Mouse (Mus musculus) liver, embryonic 16.5 days (tissue): ENCODE measurements around the gene Surf1. TPM values are rescaled to one million over a fixed set of nuclear protein-coding genes. Genes with fewer than 3 reads are reported as not detected.

Experiments used
- ATAC-seq: fragments of 200-750 bp; cut with Nextera tagmentation; 2 replicates; pipeline ENCODE4 v1.8.0; 2017; ENCODE audit warnings: low read depth, mild to moderate bottlenecking, moderate number of reproducible peaks, moderate library complexity
- H3K27ac ChIP-seq: fragments of 300-500 bp; sonication (generic); 2 replicates; pipeline ENCODE4 v1.5.1; 2014; ENCODE audit warnings: mild to moderate bottlenecking, low read length
- H3K27me3 ChIP-seq: fragments of 300-500 bp; sonication (generic); 2 replicates; pipeline ENCODE4 v1.6.1; 2014; ENCODE audit warnings: low read depth, low read length, mixed read lengths; ENCODE audit not compliant: control insufficient read depth, insufficient read depth
- H3K36me3 ChIP-seq: fragments of 300-500 bp; sonication (generic); 2 replicates; pipeline ENCODE4 v1.6.1; 2014; ENCODE audit warnings: mild to moderate bottlenecking; ENCODE audit not compliant: control insufficient read depth, insufficient read depth
- H3K4me1 ChIP-seq: fragments of 300-500 bp; sonication (generic); 2 replicates; pipeline ENCODE4 v1.6.1; 2014; ENCODE audit warnings: low read depth, low read length, mixed read lengths; ENCODE audit not compliant: control insufficient read depth
- H3K4me2 ChIP-seq: fragments of 300-500 bp; sonication (generic); 2 replicates; pipeline ENCODE4 v1.6.1; 2014; ENCODE audit warnings: low read depth, low read length, mixed read lengths
- H3K4me3 ChIP-seq: fragments of 300-500 bp; sonication (generic); 2 replicates; pipeline ENCODE4 v1.5.1; 2014; ENCODE audit warnings: low read depth, mild to moderate bottlenecking, low read length
- H3K9ac ChIP-seq: fragments of 300-500 bp; sonication (generic); 2 replicates; pipeline ENCODE4 v1.6.1; 2014; ENCODE audit warnings: low read depth, low read length
- H3K9me3 ChIP-seq: fragments of 300-500 bp; sonication (generic); replicated peaks from 2 replicates; pipeline ENCODE4 v1.6.1; 2016; ENCODE audit warnings: low read length; ENCODE audit not compliant: control insufficient read depth
- WGBS: fragments of 180-500 bp; shearing (Covaris S2); extraction: QIAGEN DNeasy Blood & Tissue Kit; methylation state at CpG from one replicate; pipeline ENCODE4 v1.1.7; 2014; ENCODE audit not compliant: insufficient replicate concordance; 5-methylcytosine and 5-hydroxymethylcytosine counted together
- polyA plus RNA-seq: library from polyadenylated mRNA; unstranded; fragments of >200 nt; fragmentation: Nextera tagmentation; extraction: Ambion mirVana; gene quantifications from 2 replicates; pipeline ENCODE4 v1.2.1, GENCODE M21; 2015

Surf1 gene
- polyA plus RNA-seq, 1 experiment from 2014 or later = 31.5 TPM

DNA sequence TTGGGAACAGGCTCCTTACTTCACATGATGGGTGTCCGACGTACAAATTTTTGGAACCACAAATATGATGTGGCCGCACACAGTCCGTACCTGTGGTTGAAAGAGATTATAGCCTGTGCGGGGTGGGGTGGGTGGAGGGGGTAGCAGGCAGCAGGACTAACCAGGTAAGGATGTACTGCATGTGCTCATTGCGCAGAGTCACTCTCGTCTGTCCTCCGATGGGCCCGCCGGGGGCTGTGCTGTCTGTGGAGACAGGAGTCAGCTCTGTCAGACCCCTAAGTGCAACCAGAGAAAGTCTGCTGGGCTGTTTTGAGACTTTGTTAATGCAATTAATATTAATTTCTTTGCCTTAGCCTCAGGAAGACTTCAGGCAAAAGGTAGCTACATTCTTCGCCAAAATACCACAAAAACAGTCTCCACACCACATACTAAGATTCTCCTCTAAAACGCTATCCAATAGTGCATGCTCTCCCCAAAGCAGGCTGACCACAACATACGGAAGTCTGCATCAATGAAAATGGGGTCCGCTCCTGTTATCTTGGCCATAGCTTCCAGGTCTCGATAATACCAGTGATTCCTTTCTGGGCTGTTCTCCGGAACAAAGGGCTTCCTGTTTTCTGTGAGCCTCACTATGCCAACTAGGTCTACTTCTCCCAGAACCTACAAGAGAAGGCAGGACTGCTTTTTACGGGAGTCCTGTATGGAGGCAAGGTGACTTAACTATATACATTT is 2.7 kb downstream of the Surf1 start:
- ATAC-seq = no peak
- Histone ChIP-seq H3K9ac (no peak overlapping the region), H3K36me3 (peaks cover 28% of the 10 kb centered on the region), H3K4me1 (peaks cover 43% of the 10 kb centered on the region), H3K9me3 (no peaks in the 10 kb centered on the region), H3K4me2 (no peak overlapping the region), H3K27ac (no peak overlapping the region), H3K27me3 (no peaks in the 10 kb centered on the region), H3K4me3 (no peak overlapping the region)
- 53% methylated on average over 17 of the region's 17 CpGs for WGBS

DNA sequence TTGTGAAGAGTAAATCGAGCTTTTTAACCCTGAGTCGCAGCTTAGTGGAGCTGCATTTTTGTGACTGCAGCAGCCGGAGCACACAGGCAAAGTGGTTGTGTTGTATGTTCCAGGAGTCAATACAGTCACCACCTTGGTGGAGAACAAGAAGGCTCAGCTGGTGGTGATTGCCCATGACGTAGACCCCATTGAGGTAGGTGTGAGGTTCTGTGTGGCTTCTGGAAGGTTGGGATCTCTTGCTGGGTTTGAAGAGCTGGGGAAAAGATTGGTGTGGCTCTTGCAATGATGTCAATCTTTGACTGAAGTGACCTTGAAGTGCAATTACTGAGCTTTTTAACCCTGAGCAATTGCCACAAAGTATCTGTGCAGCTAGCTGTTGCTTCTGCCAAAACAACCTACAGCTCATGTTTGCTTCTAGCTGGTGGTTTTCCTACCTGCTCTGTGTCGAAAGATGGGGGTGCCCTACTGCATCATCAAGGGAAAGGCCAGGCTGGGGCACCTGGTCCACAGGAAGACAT is 4.0 kb downstream of the Surf1 start:
- H3K36me3 ChIP-seq = peaks cover 36% of the 10 kb centered on the region
- H3K27ac ChIP-seq = no peak overlapping the region
- H3K9me3 ChIP-seq = no peaks in the 10 kb centered on the region
- H3K4me2 ChIP-seq = peak overlapping the region; percentile 74
- H3K27me3 ChIP-seq = no peaks in the 10 kb centered on the region
- ATAC-seq = no peak
- peaks cover 46% of the 10 kb centered on the region for H3K4me1 ChIP-seq
- peak overlapping the region; percentile 69 for H3K4me3 ChIP-seq
- peak overlapping the region; percentile 85 for H3K9ac ChIP-seq
- WGBS = 42% methylated on average over 5 of the region's 5 CpGs

DNA sequence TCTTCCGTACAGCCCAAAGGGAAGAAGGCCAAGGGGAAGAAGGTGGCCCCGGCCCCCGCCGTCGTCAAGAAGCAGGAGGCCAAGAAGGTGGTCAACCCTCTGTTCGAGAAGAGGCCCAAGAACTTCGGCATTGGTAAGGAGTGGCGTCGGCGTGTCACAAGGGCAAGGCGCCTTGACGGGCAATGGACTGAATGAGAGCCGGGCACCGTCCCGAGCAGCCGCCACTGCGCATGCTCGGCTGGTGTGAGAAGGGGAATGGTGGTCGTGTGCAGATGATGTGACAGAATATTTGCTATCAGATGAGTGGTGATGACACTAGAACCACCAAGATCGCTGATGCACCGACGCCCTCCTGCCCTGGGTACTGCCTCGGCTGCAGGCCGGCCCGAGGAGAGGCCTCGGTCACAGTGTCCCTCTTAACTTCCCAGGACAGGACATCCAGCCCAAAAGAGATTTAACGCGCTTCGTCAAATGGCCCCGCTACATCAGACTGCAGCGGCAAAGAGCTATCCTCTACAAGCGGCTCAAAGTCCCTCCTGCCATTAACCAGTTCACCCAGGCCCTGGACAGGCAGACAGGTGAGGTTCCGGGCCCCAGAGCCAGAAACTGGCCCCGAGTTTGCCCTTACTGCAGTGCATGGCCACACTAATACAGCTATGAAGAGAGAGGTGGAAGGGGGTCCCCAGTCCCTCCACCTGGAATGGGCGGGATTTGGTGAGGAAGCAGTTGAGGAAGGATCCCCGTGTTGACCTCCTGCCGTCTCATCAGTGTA is 5.2 kb downstream of the Surf1 start:
- Histone ChIP-seq H3K27me3 (no peaks in the 10 kb centered on the region), H3K27ac (peak overlapping the region; percentile 73), H3K4me3 (peak overlapping the region; percentile 69), H3K9me3 (no peaks in the 10 kb centered on the region), H3K9ac (peak overlapping the region; percentile 85), H3K4me2 (peak overlapping the region; percentile 74), H3K36me3 (peaks cover 41% of the 10 kb centered on the region), H3K4me1 (peaks cover 39% of the 10 kb centered on the region)
- peak; percentile 22 for ATAC-seq
- under 1% methylated on average over 37 of the region's 37 CpGs for WGBS

DNA sequence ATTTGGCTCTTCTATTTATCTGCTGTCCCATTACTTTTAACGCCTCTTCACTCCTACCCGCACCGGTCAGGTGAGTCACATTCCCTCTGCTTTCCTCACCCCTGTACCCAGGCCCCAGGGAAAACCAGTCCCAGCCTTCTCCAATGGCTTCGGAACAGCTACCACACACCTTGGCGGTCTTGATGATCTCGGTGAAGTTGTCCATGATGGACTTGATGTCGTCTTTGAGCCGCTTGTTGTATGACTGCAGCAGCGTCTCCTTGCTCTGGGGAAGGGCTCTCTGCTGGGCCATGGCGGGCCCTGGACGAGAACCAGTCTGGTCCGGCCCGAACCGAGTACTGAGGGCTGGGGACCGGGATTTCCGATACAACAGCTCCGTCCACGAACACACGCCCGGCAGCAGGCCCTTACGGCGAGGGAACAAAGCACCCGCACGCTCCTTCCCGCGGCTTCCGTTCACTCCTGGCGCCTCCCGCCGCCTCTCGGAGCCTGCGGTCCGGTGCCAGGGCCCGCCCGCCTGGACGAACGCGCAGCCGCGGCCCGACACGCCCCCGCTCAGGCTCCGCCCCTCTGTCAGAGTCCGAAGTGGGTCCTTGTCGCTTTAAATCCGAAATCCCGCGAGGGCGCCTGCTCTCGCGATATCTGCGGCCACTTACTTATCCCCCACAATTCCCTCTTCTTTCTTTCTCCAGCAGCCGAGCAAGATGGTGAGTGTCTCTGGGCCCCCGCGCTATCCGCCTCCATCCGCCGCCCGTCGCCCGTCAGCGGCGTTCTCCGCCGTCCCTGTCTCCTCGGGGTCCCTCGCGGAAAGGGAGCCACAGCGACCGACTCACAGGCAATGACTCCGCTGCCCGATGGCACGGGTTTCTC is 6.0 kb downstream of the Surf1 start, which contains the start of the genes Med22 and Rpl7a:
Gene Med22, minus strand, starts transcription at position 554 of the 870 bp plus-strand sequence.
Gene Rpl7a, plus strand, starts transcription at position 641 of the 870 bp plus-strand sequence.
- under 1% methylated on average over 74 of the region's 74 CpGs for WGBS
- peak within 1 kb of the TSS; percentile 85 for H3K9ac ChIP-seq
- H3K4me2 ChIP-seq = peak within 1 kb of the TSS; percentile 75
- peak within 1 kb of the TSS; percentile 69 for H3K4me3 ChIP-seq
- H3K27ac ChIP-seq = peak within 1 kb of the TSS; percentile 89
- H3K4me1 ChIP-seq = peaks cover 34% of the 10 kb centered on the region
- H3K27me3 ChIP-seq = no peaks in the 10 kb centered on the region
- peak; percentile 95 for ATAC-seq
- peaks cover 44% of the 10 kb centered on the region for H3K36me3 ChIP-seq
- no peaks in the 10 kb centered on the region for H3K9me3 ChIP-seq

DNA sequence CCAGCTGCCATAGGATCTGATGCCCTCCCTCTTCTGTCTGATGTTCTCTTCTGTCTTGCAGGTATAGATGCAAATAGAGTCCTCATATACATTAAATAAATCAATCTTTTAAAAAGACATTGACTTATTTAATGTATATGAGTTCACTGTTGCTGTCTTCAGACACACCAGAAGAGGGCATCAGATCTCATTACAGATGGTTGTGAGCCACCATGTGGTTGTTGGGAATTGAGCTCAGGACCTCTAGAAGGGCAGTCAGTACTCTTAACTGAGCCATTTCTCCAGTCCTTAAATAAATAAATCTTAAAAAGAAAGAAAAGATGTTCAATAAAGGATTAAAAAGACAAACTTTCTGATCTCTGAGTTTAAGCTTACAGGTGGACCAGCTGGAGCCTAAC is 6.9 kb downstream of the Surf1 start:
- Histone ChIP-seq H3K27me3 (no peaks in the 10 kb centered on the region), H3K4me3 (peak overlapping the region; percentile 69), H3K9me3 (no peaks in the 10 kb centered on the region), H3K9ac (peak overlapping the region; percentile 70), H3K36me3 (peaks cover 44% of the 10 kb centered on the region), H3K4me2 (peak overlapping the region; percentile 75), H3K27ac (peak overlapping the region; percentile 89; the same call in 1 of the 2 replicates), H3K4me1 (peaks cover 27% of the 10 kb centered on the region)
- no peak for ATAC-seq

DNA sequence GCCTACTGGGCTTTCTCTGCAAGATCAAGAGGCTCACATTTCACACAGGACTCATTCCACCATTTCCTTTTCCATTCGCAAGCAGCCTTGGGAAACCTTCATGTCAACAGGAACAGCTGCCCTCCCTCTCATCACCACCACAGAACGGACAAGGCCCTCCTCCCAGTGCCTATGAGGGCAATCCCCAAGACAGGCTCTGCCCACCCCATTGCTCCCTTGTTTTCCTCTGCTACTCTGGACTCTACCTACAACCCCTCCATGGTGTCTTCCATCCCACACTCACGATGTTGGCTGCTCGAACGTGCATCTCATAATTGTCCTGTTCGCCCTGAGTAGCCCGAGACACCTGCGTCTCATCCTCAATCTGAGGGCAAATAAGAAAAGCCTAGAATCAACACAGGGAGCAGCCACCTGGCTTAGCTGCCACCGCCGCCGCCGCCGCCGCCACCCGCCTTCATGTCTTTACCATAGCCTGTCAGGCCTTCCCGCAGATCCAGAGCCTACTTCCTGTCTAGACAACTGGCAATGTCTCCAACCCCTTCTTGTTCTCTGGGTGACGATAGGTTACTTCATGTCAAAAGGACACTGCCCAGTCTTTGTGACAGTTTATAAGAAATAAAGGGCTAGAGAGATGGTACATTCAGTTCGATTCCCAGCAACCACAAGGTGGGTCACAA is 7.5 kb downstream of the Surf1 start:
- Histone ChIP-seq H3K27ac (0 out of 2 replicates have a peak overlapping the region, but pooled peaks have one; percentile 89), H3K4me2 (peak overlapping the region; percentile 75), H3K9ac (peak overlapping the region; percentile 70), H3K4me1 (peaks cover 29% of the 10 kb centered on the region), H3K27me3 (no peaks in the 10 kb centered on the region), H3K4me3 (peak overlapping the region; percentile 69), H3K36me3 (peaks cover 39% of the 10 kb centered on the region), H3K9me3 (no peaks in the 10 kb centered on the region)
- 60% methylated on average over 18 of the region's 18 CpGs for WGBS
- no peak for ATAC-seq

DNA sequence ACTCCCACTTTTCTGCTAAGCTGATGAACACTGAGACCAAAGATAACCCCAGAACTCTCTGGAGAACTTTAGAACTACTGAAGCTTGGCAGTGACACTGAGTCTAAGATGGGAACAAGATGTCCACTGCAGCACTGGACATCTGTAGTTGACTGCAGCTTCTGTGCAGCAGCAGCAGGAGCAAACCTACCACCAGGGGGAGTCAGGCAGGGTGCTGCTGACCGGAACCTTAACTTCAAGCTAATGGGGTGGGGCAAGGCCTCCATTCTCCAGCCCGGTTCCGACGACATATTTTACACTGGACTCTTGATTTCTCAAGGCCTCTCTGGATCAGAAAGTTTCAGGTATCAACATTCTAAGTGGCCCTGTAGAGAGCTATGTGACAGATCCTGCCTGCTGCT is 9.2 kb downstream of the Surf1 start:
- Histone ChIP-seq H3K27me3 (no peaks in the 10 kb centered on the region), H3K9me3 (no peaks in the 10 kb centered on the region), H3K27ac (no peak overlapping the region), H3K4me3 (no peak overlapping the region), H3K36me3 (peaks cover 22% of the 10 kb centered on the region), H3K9ac (no peak overlapping the region), H3K4me2 (no peak overlapping the region), H3K4me1 (peaks cover 29% of the 10 kb centered on the region)
- 35% methylated on average over 4 of the region's 4 CpGs for whole genome bisulfite sequencing
- ATAC-seq = no peak

DNA sequence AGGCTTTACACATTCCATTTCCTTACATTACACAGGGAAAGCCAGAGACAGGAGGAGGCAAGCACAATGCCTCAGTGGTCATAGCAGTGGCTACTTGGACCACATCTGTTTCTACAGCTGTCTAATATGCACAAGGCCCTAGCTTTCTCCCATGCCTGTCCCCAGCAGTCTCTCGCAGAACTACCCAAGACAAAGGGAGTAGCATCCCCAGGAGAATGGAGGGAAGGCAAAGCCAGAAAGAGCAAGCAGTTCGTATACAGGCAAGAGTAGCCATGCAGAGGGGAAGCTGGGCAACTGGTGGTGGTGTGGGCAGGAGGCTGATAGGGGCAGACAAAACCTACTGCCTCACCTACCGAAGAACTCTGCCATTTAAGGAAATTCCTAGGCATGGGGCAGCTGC is 9.9 kb downstream of the Surf1 start:
- H3K36me3 ChIP-seq = peaks cover 17% of the 10 kb centered on the region
- ATAC-seq = no peak
- H3K4me3 ChIP-seq = no peak overlapping the region
- H3K27me3 ChIP-seq = no peaks in the 10 kb centered on the region
- H3K4me1 ChIP-seq = peaks cover 31% of the 10 kb centered on the region
- H3K9ac ChIP-seq = no peak overlapping the region
- no peak overlapping the region for H3K27ac ChIP-seq
- 76% methylated on average over 3 of the region's 3 CpGs for WGBS
- H3K4me2 ChIP-seq = no peak overlapping the region
- H3K9me3 ChIP-seq = no peaks in the 10 kb centered on the region
